Mouse (Mus musculus): ENCODE data around the gene Gm10719. TPM values are rescaled to one million over a fixed set of nuclear protein-coding genes. Genes with fewer than 3 reads are reported as not detected.
"Not testable (repeated sequence)": the region's sequence is repeated elsewhere in the genome, so short reads cannot be mapped to it uniquely, and the experiment has no call there.

Gm10719 gene
- polyA plus RNA-seq, 1 experiment from 2014 or later, result 0.19 TPM

GRCm38 (mm10) chr9:3015354-3015753 is 1.9 kb upstream of the Gm10719 start, which contains the start of gene Gm10720:
Gene Gm10720, plus strand, starts transcription at chr9:3015654.
- not testable (repeated sequence) for H3K27me3 ChIP-seq; H3K9me3 ChIP-seq (replicated peaks); H3K9ac ChIP-seq; ATAC-seq (replicated peaks; ENCODE audit: insufficient number of reproducible peaks, insufficient read depth, low FRiP score, low read depth); H3K27ac ChIP-seq; H3K36me3 ChIP-seq; H3K4me2 ChIP-seq; H3K4me3 ChIP-seq; H3K4me1 ChIP-seq (replicated peaks)
- WGBS, result 58% methylated on average over 5 of the region's 9 CpGs

- not testable (repeated sequence) for H3K27me3 ChIP-seq; H3K4me3 ChIP-seq; H3K36me3 ChIP-seq; H3K4me2 ChIP-seq; H3K9me3 ChIP-seq (replicated peaks); ATAC-seq (replicated peaks; ENCODE audit: insufficient number of reproducible peaks, insufficient read depth, low FRiP score, low read depth); H3K27ac ChIP-seq; H3K9ac ChIP-seq; H3K4me1 ChIP-seq (replicated peaks)
- WGBS, result 71% methylated on average over 6 of the region's 6 CpGs
Measured at GRCm38 (mm10) chr9:3015896-3016295, 1.3 kb upstream of the Gm10719 start.

GRCm38 (mm10) chr9:3018944-3019343 is 1.7 kb downstream of the Gm10719 start:
- not testable (repeated sequence) for H3K4me2 ChIP-seq; H3K4me1 ChIP-seq (replicated peaks); H3K27me3 ChIP-seq; H3K27ac ChIP-seq; H3K36me3 ChIP-seq; H3K9ac ChIP-seq; ATAC-seq (replicated peaks; ENCODE audit: insufficient number of reproducible peaks, insufficient read depth, low FRiP score, low read depth); H3K9me3 ChIP-seq (replicated peaks); H3K4me3 ChIP-seq
- 57% methylated on average over 9 of the region's 9 CpGs for WGBS

- H3K27me3 ChIP-seq; H3K4me2 ChIP-seq; H3K9me3 ChIP-seq (replicated peaks); H3K4me1 ChIP-seq (replicated peaks); H3K4me3 ChIP-seq; H3K36me3 ChIP-seq; H3K9ac ChIP-seq; H3K27ac ChIP-seq: not testable (repeated sequence)
- 69% methylated on average over 17 of the region's 19 CpGs for WGBS
- peak; percentile 54 for ATAC-seq (replicated peaks; ENCODE audit: insufficient number of reproducible peaks, insufficient read depth, low FRiP score, low read depth)
Measured at GRCm38 (mm10) chr9:3019835-3020727, 2.9 kb downstream of the Gm10719 start.

- H3K4me1 ChIP-seq (replicated peaks); H3K27ac ChIP-seq; H3K9ac ChIP-seq; H3K9me3 ChIP-seq (replicated peaks); H3K27me3 ChIP-seq; H3K4me2 ChIP-seq; ATAC-seq (replicated peaks; ENCODE audit: insufficient number of reproducible peaks, insufficient read depth, low FRiP score, low read depth); H3K4me3 ChIP-seq; H3K36me3 ChIP-seq: not testable (repeated sequence)
- 72% methylated on average over 12 of the region's 13 CpGs for WGBS
Measured at GRCm38 (mm10) chr9:3022316-3023008, 5.3 kb downstream of the Gm10719 start.

GRCm38 (mm10) chr9:3023312-3023984 is 6.2 kb downstream of the Gm10719 start, which contains the start of gene Gm10718:
Gene Gm10718, plus strand, starts transcription at chr9:3023547.
- H3K4me3 ChIP-seq; H3K27ac ChIP-seq; H3K9ac ChIP-seq; H3K36me3 ChIP-seq; ATAC-seq (replicated peaks; ENCODE audit: insufficient number of reproducible peaks, insufficient read depth, low FRiP score, low read depth); H3K4me2 ChIP-seq; H3K9me3 ChIP-seq (replicated peaks); H3K27me3 ChIP-seq; H3K4me1 ChIP-seq (replicated peaks): not testable (repeated sequence)
- 69% methylated on average over 12 of the region's 13 CpGs for WGBS

- H3K9ac ChIP-seq; H3K4me1 ChIP-seq (replicated peaks); ATAC-seq (replicated peaks; ENCODE audit: insufficient number of reproducible peaks, insufficient read depth, low FRiP score, low read depth); H3K27me3 ChIP-seq; H3K4me3 ChIP-seq; H3K4me2 ChIP-seq; H3K9me3 ChIP-seq (replicated peaks); H3K27ac ChIP-seq; H3K36me3 ChIP-seq: not testable (repeated sequence)
- 72% methylated on average over 16 of the region's 16 CpGs for WGBS
Measured at GRCm38 (mm10) chr9:3023985-3024648, 6.9 kb downstream of the Gm10719 start.

- H3K4me2 ChIP-seq; ATAC-seq (replicated peaks; ENCODE audit: insufficient number of reproducible peaks, insufficient read depth, low FRiP score, low read depth); H3K27ac ChIP-seq; H3K4me1 ChIP-seq (replicated peaks); H3K27me3 ChIP-seq; H3K36me3 ChIP-seq; H3K9ac ChIP-seq; H3K9me3 ChIP-seq (replicated peaks); H3K4me3 ChIP-seq: not testable (repeated sequence)
- 67% methylated on average over 12 of the region's 12 CpGs for WGBS
Measured at GRCm38 (mm10) chr9:3024912-3025467, 7.8 kb downstream of the Gm10719 start, which contains the start of gene Gm10717. Gene Gm10717, plus strand, starts transcription at chr9:3025417.

- WGBS, result 64% methylated on average over 6 of the region's 6 CpGs
- H3K27ac ChIP-seq, result not testable (repeated sequence)
Measured at GRCm38 (mm10) chr9:3025653-3026052, 8.4 kb downstream of the Gm10719 start.

GRCm38 (mm10) chr9:3026136-3026535 is 8.9 kb downstream of the Gm10719 start:
- H3K9me3 ChIP-seq (replicated peaks); H3K9ac ChIP-seq; H3K4me3 ChIP-seq; ATAC-seq (replicated peaks; ENCODE audit: insufficient number of reproducible peaks, insufficient read depth, low FRiP score, low read depth); H3K27ac ChIP-seq; H3K36me3 ChIP-seq; H3K27me3 ChIP-seq; H3K4me1 ChIP-seq (replicated peaks); H3K4me2 ChIP-seq: not testable (repeated sequence)
- WGBS, result 69% methylated on average over 5 of the region's 5 CpGs

More at GRCm38 (mm10) chr9:3025653-3026052, 8.4 kb downstream of the Gm10719 start:
- not testable (repeated sequence) for H3K27me3 ChIP-seq; ATAC-seq (replicated peaks; ENCODE audit: insufficient number of reproducible peaks, insufficient read depth, low FRiP score, low read depth); H3K9ac ChIP-seq; H3K36me3 ChIP-seq; H3K4me3 ChIP-seq; H3K4me1 ChIP-seq (replicated peaks); H3K4me2 ChIP-seq; H3K9me3 ChIP-seq (replicated peaks)

GRCm38 (mm10) chr9:3026741-3027140 is 9.5 kb downstream of the Gm10719 start:
- H3K4me3 ChIP-seq; H3K9me3 ChIP-seq (replicated peaks); H3K36me3 ChIP-seq; H3K4me2 ChIP-seq; H3K27me3 ChIP-seq; H3K4me1 ChIP-seq (replicated peaks); H3K27ac ChIP-seq; ATAC-seq (replicated peaks; ENCODE audit: insufficient number of reproducible peaks, insufficient read depth, low FRiP score, low read depth); H3K9ac ChIP-seq: not testable (repeated sequence)
- 62% methylated on average over 9 of the region's 9 CpGs for WGBS

All from heart, embryonic 15.5 days (tissue).